Mouse (Mus musculus) C2C12 (cell line): Measurements from ENCODE around the gene Lfng. TPM values are rescaled to one million over a fixed set of nuclear protein-coding genes. Genes with fewer than 3 reads are reported as not detected.
A peak's percentile ranks its signal among the peaks of the same experiment; 100 is the strongest.

Experiments used
- H3K27me3 ChIP-seq: one replicate; pipeline ENCODE4 v1.6.1; 2011; ENCODE audit not compliant: control insufficient read depth, insufficient read depth, insufficient read length
- H3K36me3 ChIP-seq: one replicate; pipeline ENCODE4 v1.6.1; 2011; ENCODE audit not compliant: control insufficient read depth, insufficient read depth
- H3K4me3 ChIP-seq: one replicate; pipeline ENCODE4 v1.5.1; 2011; ENCODE audit warnings: mild to moderate bottlenecking, control low read depth; ENCODE audit not compliant: poor library complexity, insufficient read depth, severe bottlenecking
- H3K79me2 ChIP-seq: one replicate; pipeline ENCODE4 v1.6.1; 2011; ENCODE audit not compliant: control insufficient read depth, insufficient read depth
- H3K79me3 ChIP-seq: one replicate; pipeline ENCODE4 v1.6.1; 2011; ENCODE audit warnings: low read depth, control low read depth
- H3ac ChIP-seq: one replicate; pipeline ENCODE3; 2011; ENCODE audit warnings: low read depth; ENCODE audit not compliant: control insufficient read depth, insufficient read length
- CEBPB ChIP-seq: IDR thresholded peaks from one replicate; pipeline ENCODE4 v1.6.1; 2011; ENCODE audit warnings: low read depth, mild to moderate bottlenecking, control low read depth, moderate library complexity
- CTCF ChIP-seq: IDR thresholded peaks from one replicate; pipeline ENCODE4 v1.5.1; 2011; ENCODE audit not compliant: control insufficient read depth, insufficient read depth, insufficient read length
- FOSL1 ChIP-seq: IDR thresholded peaks from one replicate; pipeline ENCODE4 v1.8.0; 2011; ENCODE audit warnings: mild to moderate bottlenecking, low read length; ENCODE audit not compliant: poor library complexity, insufficient read depth, severe bottlenecking
- MAX ChIP-seq: IDR thresholded peaks from one replicate; pipeline ENCODE4 v1.6.1; 2011; ENCODE audit warnings: mild to moderate bottlenecking, control low read depth
- MYOD1 ChIP-seq: IDR thresholded peaks from one replicate; pipeline ENCODE4 v1.6.1; 2011; ENCODE audit warnings: low read depth; ENCODE audit not compliant: control insufficient read depth, insufficient read length
- MYOG ChIP-seq: IDR thresholded peaks from one replicate; pipeline ENCODE4 v1.6.1; 2011; ENCODE audit not compliant: control insufficient read depth, insufficient read length; ENCODE audit errors: extremely low read depth
- USF1 ChIP-seq: IDR thresholded peaks from one replicate; pipeline ENCODE4 v1.6.1; 2011; ENCODE audit warnings: low read depth, mild to moderate bottlenecking, control low read depth, moderate library complexity
- polyA plus RNA-seq: library from polyadenylated mRNA; unstranded; fragments of >200 nt; fragmentation: generic; extraction: Trizol; gene quantifications from one replicate; pipeline ENCODE4 v1.2.1, GENCODE M21; 2012; ENCODE audit warnings: missing spikeins

Gene Lfng
- polyA plus RNA-seq, 1 experiment: 18.7 TPM

- Histone ChIP-seq H3K36me3 (no peaks in the 10 kb centered on the region), H3ac (no peak overlapping the region), H3K4me3 (no peak overlapping the region), H3K79me3 (peaks cover 24% of the 10 kb centered on the region), H3K27me3 (no peaks in the 10 kb centered on the region), H3K79me2 (peaks cover 29% of the 10 kb centered on the region)
- TF ChIP-seq MYOD1: no peak
- no peak for TF ChIP-seq CTCF
- no peak for TF ChIP-seq FOSL1
- TF ChIP-seq MYOG: no peak
- no peak for TF ChIP-seq MAX
- no peak for TF ChIP-seq CEBPB
- no peak for TF ChIP-seq USF1
Measured at GRCm38 (mm10) chr5:140605228-140605627, 1.9 kb upstream of the Lfng start.

- H3K79me3 ChIP-seq: peaks cover 26% of the 10 kb centered on the region
- no peak overlapping the region for H3K4me3 ChIP-seq
- H3ac ChIP-seq: no peak overlapping the region
- TF ChIP-seq CTCF (no peak), CEBPB (no peak), MYOG (no peak), USF1 (no peak), MAX (no peak), FOSL1 (no peak), MYOD1 (no peak)
- no peaks in the 10 kb centered on the region for H3K27me3 ChIP-seq
- peaks cover 36% of the 10 kb centered on the region for H3K79me2 ChIP-seq
- no peaks in the 10 kb centered on the region for H3K36me3 ChIP-seq
Measured at GRCm38 (mm10) chr5:140606386-140606785, 734 bp upstream of the Lfng start.

GRCm38 (mm10) chr5:140607836-140608633 is 915 bp downstream of the Lfng start:
- H3K4me3 ChIP-seq: peak overlapping the region; percentile 59
- H3ac ChIP-seq: peak overlapping the region; percentile 68
- H3K79me3 ChIP-seq: peaks cover 28% of the 10 kb centered on the region
- peaks cover 8% of the 10 kb centered on the region for H3K36me3 ChIP-seq
- TF ChIP-seq MYOG: no peak
- TF ChIP-seq MAX: peak; percentile 20
- no peak for TF ChIP-seq CTCF
- H3K79me2 ChIP-seq: peaks cover 53% of the 10 kb centered on the region
- no peaks in the 10 kb centered on the region for H3K27me3 ChIP-seq

- TF ChIP-seq USF1: no peak
- H3K79me2 ChIP-seq: peaks cover 59% of the 10 kb centered on the region
- no peaks in the 10 kb centered on the region for H3K27me3 ChIP-seq
Measured at GRCm38 (mm10) chr5:140608634-140609015, 1.5 kb downstream of the Lfng start.

GRCm38 (mm10) chr5:140609511-140610272 is 2.6 kb downstream of the Lfng start:
- H3K36me3 ChIP-seq: peaks cover 22% of the 10 kb centered on the region
- H3ac ChIP-seq: peak overlapping the region; percentile 56
- H3K4me3 ChIP-seq: peak overlapping the region; percentile 59
- H3K27me3 ChIP-seq: no peaks in the 10 kb centered on the region
- TF ChIP-seq FOSL1: no peak
- no peak for TF ChIP-seq CEBPB
- TF ChIP-seq MYOG: no peak
- TF ChIP-seq MYOD1: no peak
- TF ChIP-seq MAX: no peak
- no peak for TF ChIP-seq USF1
- no peak for TF ChIP-seq CTCF
- peaks cover 31% of the 10 kb centered on the region for H3K79me3 ChIP-seq
- H3K79me2 ChIP-seq: peaks cover 62% of the 10 kb centered on the region

More at GRCm38 (mm10) chr5:140608634-140609015, 1.5 kb downstream of the Lfng start:
- peak overlapping the region; percentile 68 for H3ac ChIP-seq
- H3K4me3 ChIP-seq: peak overlapping the region; percentile 59
- peaks cover 29% of the 10 kb centered on the region for H3K79me3 ChIP-seq
- H3K36me3 ChIP-seq: peaks cover 14% of the 10 kb centered on the region
